ENCODE assay signal across 16 mouse cellular contexts in genomic region chr2:25106045-25106444, GRCm38 (mm10). TPM values are rescaled to one million over a fixed set of nuclear protein-coding genes. Genes with fewer than 3 reads are reported as not detected.
DNase-seq lines count a peak whose midpoint lies in the region; ATAC-seq and TF ChIP-seq lines count a peak whose summit lies in the region.
"Had no signal": no experiment of that assay in that cellular context is flagged by ENCODE, and none has a peak within 500 bp of the region (broad histone marks: within the 10 kb centered on the region; RNA-seq: fewer than 3 reads in every experiment).

No protein-coding gene starts in this region.

- H3K4me2 ChIP-seq in forebrain, postnatal 0 days (ENCODE audit: low read depth) = no peak overlapping the region
- H3K4me2 ChIP-seq in forebrain, embryonic 14.5 days (ENCODE audit: low read length) = no peak overlapping the region
- no peak overlapping the region for H3K4me2 ChIP-seq in liver, embryonic 16.5 days (ENCODE audit: low read depth, low read length)
- H3K4me2 ChIP-seq in intestine, embryonic 15.5 days (replicated peaks) = no peak overlapping the region
- H3K4me2 ChIP-seq: neural tube, embryonic 13.5 days had no signal

- 70% methylated on average over 3 of the region's 3 CpGs for WGBS in forebrain, postnatal 0 days
- 77% methylated on average over 3 of the region's 3 CpGs for WGBS in forebrain, embryonic 14.5 days
- WGBS in liver, embryonic 16.5 days (ENCODE audit: insufficient replicate concordance) = 26% methylated on average over 3 of the region's 3 CpGs
- WGBS in intestine, embryonic 15.5 days = 61% methylated on average over 3 of the region's 3 CpGs

- no peak overlapping the region for H3K9ac ChIP-seq in forebrain, postnatal 0 days
- no peak overlapping the region for H3K9ac ChIP-seq in forebrain, embryonic 14.5 days (ENCODE audit: low read length)
- H3K9ac ChIP-seq in liver, embryonic 16.5 days (ENCODE audit: low read depth, low read length) = no peak overlapping the region
- no peak overlapping the region for H3K9ac ChIP-seq in intestine, embryonic 15.5 days
- H3K9ac ChIP-seq: neural tube, embryonic 13.5 days had no signal

- TF ChIP-seq CTCF in forebrain, postnatal 0 days (IDR thresholded peaks at IDR 0.05; ENCODE audit: low read depth) = no peak

- no peak overlapping the region for H3K4me3 ChIP-seq in forebrain, postnatal 0 days (ENCODE audit: low read depth, low read length)
- no peak overlapping the region for H3K4me3 ChIP-seq in forebrain, embryonic 14.5 days (ENCODE audit: low read depth, low read length)
- no peak overlapping the region for H3K4me3 ChIP-seq in liver, embryonic 16.5 days (ENCODE audit: low read depth, low read length)
- no peak overlapping the region for H3K4me3 ChIP-seq in intestine, embryonic 15.5 days (replicated peaks)
- H3K4me3 ChIP-seq: left cerebral cortex, adult 2 months; neural tube, embryonic 13.5 days had no signal

- DNase-seq in forebrain, postnatal 0 days = peak; percentile 44
- DNase-seq in forebrain, embryonic 14.5 days (ENCODE audit: low spot score) = no peak
- peak; percentile 48 to 68 for DNase-seq in right cerebral cortex, postnatal 10 days (ENCODE audit: low spot score in 2 of 2)
- DNase-seq in right cerebral cortex, postnatal 36 days (ENCODE audit: low spot score in 2 of 2) = no peak
- no peak for DNase-seq in adrenal gland, postnatal 36 days
- no peak for DNase-seq in kidney, adult 11 months
- DNase-seq: adrenal gland, postnatal 25 days; cerebellum, adult 11 months; kidney, postnatal 14 days; midbrain, embryonic 14.5 days; retina, postnatal 1 day had no signal

- H3K36me3 ChIP-seq in forebrain, postnatal 0 days (ENCODE audit: insufficient read depth) = no peaks in the 10 kb centered on the region
- no peaks in the 10 kb centered on the region for H3K36me3 ChIP-seq in forebrain, embryonic 14.5 days (ENCODE audit: control insufficient read depth, insufficient read depth, low read length)
- no peaks in the 10 kb centered on the region for H3K36me3 ChIP-seq in liver, embryonic 16.5 days (ENCODE audit: control insufficient read depth, insufficient read depth)
- H3K36me3 ChIP-seq in intestine, embryonic 15.5 days = no peaks in the 10 kb centered on the region
- H3K36me3 ChIP-seq: neural tube, embryonic 13.5 days had no signal

- H3K4me1 ChIP-seq in forebrain, postnatal 0 days (ENCODE audit: insufficient read depth) = no peaks in the 10 kb centered on the region
- H3K4me1 ChIP-seq in forebrain, embryonic 14.5 days (ENCODE audit: control insufficient read depth, insufficient read depth, low read length) = no peaks in the 10 kb centered on the region
- H3K4me1 ChIP-seq in liver, embryonic 16.5 days (ENCODE audit: control insufficient read depth, low read depth, low read length) = peaks cover 14% of the 10 kb centered on the region
- no peaks in the 10 kb centered on the region for H3K4me1 ChIP-seq in intestine, embryonic 15.5 days (replicated peaks)

- H3K9me3 ChIP-seq in forebrain, postnatal 0 days (ENCODE audit: low read length) = no peaks in the 10 kb centered on the region
- no peaks in the 10 kb centered on the region for H3K9me3 ChIP-seq in forebrain, embryonic 14.5 days (replicated peaks; ENCODE audit: control insufficient read depth, low read length)
- H3K9me3 ChIP-seq in liver, embryonic 16.5 days (replicated peaks; ENCODE audit: control insufficient read depth, low read length) = no peaks in the 10 kb centered on the region
- H3K9me3 ChIP-seq in intestine, embryonic 15.5 days = no peaks in the 10 kb centered on the region
- H3K9me3 ChIP-seq: neural tube, embryonic 13.5 days had no signal

- no peak overlapping the region for H3K27ac ChIP-seq in forebrain, postnatal 0 days (ENCODE audit: low read depth, low read length)
- H3K27ac ChIP-seq in forebrain, embryonic 14.5 days (ENCODE audit: low read depth, low read length) = no peak overlapping the region
- H3K27ac ChIP-seq in liver, embryonic 16.5 days (ENCODE audit: low read length) = 0 out of 2 replicates have a peak overlapping the region, but pooled peaks have one; percentile 9
- H3K27ac ChIP-seq in intestine, embryonic 15.5 days = no peak overlapping the region
- H3K27ac ChIP-seq: left cerebral cortex, adult 2 months; neural tube, embryonic 13.5 days had no signal

- ATAC-seq in forebrain, postnatal 0 days = peak; percentile 25; the same call in 1 of the 2 replicates
- no peak for ATAC-seq in forebrain, embryonic 14.5 days
- peak; percentile 45 for ATAC-seq in liver, embryonic 16.5 days (ENCODE audit: low read depth)
- ATAC-seq in intestine, embryonic 15.5 days = no peak
- ATAC-seq: inflammation-experienced regulatory T-cells, adult 6 months had no signal

- no peaks in the 10 kb centered on the region for H3K27me3 ChIP-seq in forebrain, postnatal 0 days (ENCODE audit: insufficient read depth, low read length)
- no peaks in the 10 kb centered on the region for H3K27me3 ChIP-seq in forebrain, embryonic 14.5 days (replicated peaks; ENCODE audit: control insufficient read depth, insufficient read depth, low read length)
- no peaks in the 10 kb centered on the region for H3K27me3 ChIP-seq in liver, embryonic 16.5 days (ENCODE audit: control insufficient read depth, insufficient read depth, low read depth, low read length)
- H3K27me3 ChIP-seq in intestine, embryonic 15.5 days (replicated peaks) = no peaks in the 10 kb centered on the region
- H3K27me3 ChIP-seq: neural tube, embryonic 13.5 days had no signal

RNA-seq across cellular contexts. Expression of gene Noxa1, which starts 11.1 kb away (rescaled TPM):
- total RNA-seq in forebrain, postnatal 0 days (2014; rRNA removed) = not detected in 2 replicates
- polyA plus RNA-seq in forebrain, postnatal 0 days (2015; fragmentation: Nextera tagmentation; extraction: Ambion mirVana) = not detected in 2 replicates
- not detected in 2 replicates for polyA plus RNA-seq in forebrain, embryonic 14.5 days (2014; fragmentation: Nextera tagmentation; extraction: Ambion mirVana)
- 0.82 and 0.85 TPM in 2 replicates for polyA plus RNA-seq in liver, embryonic 16.5 days (2015; fragmentation: Nextera tagmentation; extraction: Ambion mirVana)
- total RNA-seq in adrenal gland, postnatal 36 days (2021) = not detected
- polyA plus RNA-seq in intestine, embryonic 15.5 days (2015; fragmentation: Nextera tagmentation; extraction: Ambion mirVana) = 5.6 and 10.0 TPM in 2 replicates
- total RNA-seq: adrenal gland, postnatal 25 days; left cerebral cortex, adult 2 months had no signal
- polyA plus RNA-seq: midbrain, embryonic 14.5 days; neural tube, embryonic 13.5 days had no signal

RNA-seq across cellular contexts. Expression of gene Entpd8, which starts 25.9 kb away (rescaled TPM):
- not detected in 2 replicates for total RNA-seq in forebrain, postnatal 0 days (2014; rRNA removed)
- not detected in 2 replicates for polyA plus RNA-seq in forebrain, postnatal 0 days (2015; fragmentation: Nextera tagmentation; extraction: Ambion mirVana)
- not detected in 2 replicates for polyA plus RNA-seq in forebrain, embryonic 14.5 days (2014; fragmentation: Nextera tagmentation; extraction: Ambion mirVana)
- polyA plus RNA-seq in liver, embryonic 16.5 days (2015; fragmentation: Nextera tagmentation; extraction: Ambion mirVana) = 5.3 and 8.0 TPM in 2 replicates
- total RNA-seq in adrenal gland, postnatal 36 days (2021) = not detected
- polyA plus RNA-seq in intestine, embryonic 15.5 days (2015; fragmentation: Nextera tagmentation; extraction: Ambion mirVana) = 8.9 and 11.7 TPM in 2 replicates
- total RNA-seq: adrenal gland, postnatal 25 days; left cerebral cortex, adult 2 months had no signal
- polyA plus RNA-seq: midbrain, embryonic 14.5 days; neural tube, embryonic 13.5 days had no signal

RNA-seq across cellular contexts. Expression of gene Nsmf, which starts 51.9 kb away (rescaled TPM):
- total RNA-seq in forebrain, postnatal 0 days (2014; rRNA removed) = 285 and 329 TPM in 2 replicates
- 258 and 262 TPM in 2 replicates for polyA plus RNA-seq in forebrain, postnatal 0 days (2015; fragmentation: Nextera tagmentation; extraction: Ambion mirVana)
- polyA plus RNA-seq in forebrain, embryonic 14.5 days (2014; fragmentation: Nextera tagmentation; extraction: Ambion mirVana) = 96.1 and 123 TPM in 2 replicates
- 9.5 and 10.8 TPM in 2 replicates for polyA plus RNA-seq in liver, embryonic 16.5 days (2015; fragmentation: Nextera tagmentation; extraction: Ambion mirVana)
- 10 to 100 TPM; 32.8 to 56.4 TPM for total RNA-seq in adrenal gland, postnatal 36 days (2021)
- polyA plus RNA-seq in intestine, embryonic 15.5 days (2015; fragmentation: Nextera tagmentation; extraction: Ambion mirVana) = 48.8 and 50.6 TPM in 2 replicates

Comparison
In these comparisons a context has a peak if more than half of its experiments do, and no peak if none do; other contexts are left out.
1. ATAC-seq: peak in forebrain, postnatal 0 days (single experiment) and liver, embryonic 16.5 days (single experiment); none in forebrain, embryonic 14.5 days (single experiment) and intestine, embryonic 15.5 days (single experiment).
2. DNase-seq: peak in forebrain, postnatal 0 days (single experiment) and right cerebral cortex, postnatal 10 days (2 of 2); none in forebrain, embryonic 14.5 days (single experiment), right cerebral cortex, postnatal 36 days (0 of 2), adrenal gland, postnatal 36 days (0 of 2) and kidney, adult 11 months (single experiment).